Mouse (Mus musculus): ENCODE results near the gene Smad5. TPM values are rescaled to one million over a fixed set of nuclear protein-coding genes. Genes with fewer than 3 reads are reported as not detected.

The Smad5 gene
- total and polyA plus RNA-seq, 3 experiments = 8.0 to 11.3 TPM; not detected in 1

GRCm38 (mm10) chr13:56695701-56696100 lies 7.1 kb upstream of the Smad5 start:
- H3K4me1 ChIP-seq (ENCODE audit: control insufficient read depth in 1 of 2, insufficient read depth in 2 of 2, low read length in 2 of 2) = no peaks in the 10 kb centered on the region
- no peak for TF ChIP-seq ZNF384 (IDR thresholded peaks at IDR 0.05; ENCODE audit: low read depth, low read length)
- TF ChIP-seq HCFC1 (IDR thresholded peaks at IDR 0.05; ENCODE audit: low read depth, low read length) = no peak
- TF ChIP-seq ZKSCAN1 (IDR thresholded peaks at IDR 0.05; ENCODE audit: low read depth, low read length) = no peak
- no peak for TF ChIP-seq MAZ (IDR thresholded peaks at IDR 0.05; ENCODE audit: low read depth, low read length)
- no peak for TF ChIP-seq ETS1 (IDR thresholded peaks at IDR 0.05; ENCODE audit: low read depth, low read length)
- no peak for TF ChIP-seq POLR2AphosphoS5 (IDR thresholded peaks at IDR 0.05; ENCODE audit: borderline replicate concordance, low read depth, low read length)
- no peak overlapping the region for H3K27ac ChIP-seq (ENCODE audit: control insufficient read depth, low read depth, low read length)
- H3K4me3 ChIP-seq (ENCODE audit: control insufficient read depth in 1 of 2, insufficient read depth in 1 of 2, low read depth in 2 of 2, low read length in 2 of 2) = no peak overlapping the region
- no peak for DNase-seq (ENCODE audit: low read depth, low spot score)
- no peaks in the 10 kb centered on the region for H3K27me3 ChIP-seq (ENCODE audit: control insufficient read depth in 1 of 2, insufficient read depth in 2 of 2, low read length in 2 of 2)
- no peaks in the 10 kb centered on the region for H3K9me3 ChIP-seq (replicated peaks; ENCODE audit: insufficient read depth, low read length)
- H3K9ac ChIP-seq (ENCODE audit: control insufficient read depth, low read depth, low read length, poor library complexity, severe bottlenecking) = no peak overlapping the region
- no peaks in the 10 kb centered on the region for H3K36me3 ChIP-seq (ENCODE audit: control insufficient read depth in 1 of 2, insufficient read depth in 2 of 2, low read length in 2 of 2)
- no peaks in the 10 kb centered on the region for H3K79me2 ChIP-seq (ENCODE audit: control insufficient read depth, insufficient read depth, low read length, poor library complexity)

GRCm38 (mm10) chr13:56696699-56697098 lies 6.1 kb upstream of the Smad5 start:
- no peaks in the 10 kb centered on the region for H3K27me3 ChIP-seq (ENCODE audit: control insufficient read depth in 1 of 2, insufficient read depth in 2 of 2, low read length in 2 of 2)
- H3K27ac ChIP-seq (ENCODE audit: control insufficient read depth, low read depth, low read length) = no peak overlapping the region
- H3K9ac ChIP-seq (ENCODE audit: control insufficient read depth, low read depth, low read length, poor library complexity, severe bottlenecking) = no peak overlapping the region
- no peaks in the 10 kb centered on the region for H3K36me3 ChIP-seq (ENCODE audit: control insufficient read depth in 1 of 2, insufficient read depth in 2 of 2, low read length in 2 of 2)
- no peaks in the 10 kb centered on the region for H3K79me2 ChIP-seq (ENCODE audit: control insufficient read depth, insufficient read depth, low read length, poor library complexity)
- H3K9me3 ChIP-seq (replicated peaks; ENCODE audit: insufficient read depth, low read length) = no peaks in the 10 kb centered on the region
- DNase-seq (ENCODE audit: low read depth, low spot score) = no peak
- TF ChIP-seq GATA1 (IDR thresholded peaks at IDR 0.05; ENCODE audit: low read depth, low read length) = no peak
- no peak for TF ChIP-seq KAT2A (conservative IDR thresholded peaks at IDR 0.05; ENCODE audit: low read depth, low read length)
- no peak for TF ChIP-seq ELF1 (IDR thresholded peaks at IDR 0.05; ENCODE audit: low read depth, low read length)
- no peak for TF ChIP-seq CTCF (IDR thresholded peaks at IDR 0.05 in 2 of 3, conservative IDR thresholded peaks at IDR 0.05 in 1 of 3; ENCODE audit: control insufficient read depth in 1 of 3, insufficient read depth in 1 of 3, low read depth in 2 of 3, low read length in 3 of 3, poor library complexity in 1 of 3, severe bottlenecking in 1 of 3)
- no peak for TF ChIP-seq RAD21 (IDR thresholded peaks at IDR 0.05; ENCODE audit: low read depth, low read length)
- no peak for TF ChIP-seq JUND (IDR thresholded peaks at IDR 0.05; ENCODE audit: low read depth, low read length)
- TF ChIP-seq ZNF384 (IDR thresholded peaks at IDR 0.05; ENCODE audit: low read depth, low read length) = no peak
- TF ChIP-seq UBTF (IDR thresholded peaks at IDR 0.05; ENCODE audit: borderline replicate concordance, insufficient read depth, low read depth, low read length) = no peak
- no peak for TF ChIP-seq MAFK (IDR thresholded peaks at IDR 0.05; ENCODE audit: borderline replicate concordance, low read depth, low read length)
- no peak for TF ChIP-seq USF1 (IDR thresholded peaks at IDR 0.05; ENCODE audit: low read depth, low read length)
- TF ChIP-seq SMC3 (IDR thresholded peaks at IDR 0.05; ENCODE audit: low read depth, low read length) = no peak
- no peak for TF ChIP-seq POLR2A (IDR thresholded peaks at IDR 0.05; ENCODE audit: control insufficient read depth in 1 of 2, insufficient read depth in 1 of 2, low read depth in 1 of 2, low read length in 2 of 2, poor library complexity in 1 of 2)
- TF ChIP-seq ZKSCAN1 (IDR thresholded peaks at IDR 0.05; ENCODE audit: low read depth, low read length) = no peak
- no peak for TF ChIP-seq USF2 (IDR thresholded peaks at IDR 0.05; ENCODE audit: borderline replicate concordance in 1 of 2, insufficient read depth in 1 of 2, low read depth in 1 of 2, low read length in 2 of 2)
- no peak for TF ChIP-seq TAL1 (IDR thresholded peaks at IDR 0.05; ENCODE audit: low read length)
- no peak overlapping the region for H3K4me3 ChIP-seq (ENCODE audit: control insufficient read depth in 1 of 2, insufficient read depth in 1 of 2, low read depth in 2 of 2, low read length in 2 of 2)
- H3K4me1 ChIP-seq (ENCODE audit: control insufficient read depth in 1 of 2, insufficient read depth in 2 of 2, low read length in 2 of 2) = no peaks in the 10 kb centered on the region

Measured in MEL (cell line).